Mouse (Mus musculus): Measurements from ENCODE around the gene Arhgap44.

Gene Arhgap44

GRCm38 (mm10) chr11:65137145-65137652 lies 25.6 kb downstream of the Arhgap44 start:
- DNase-seq (ENCODE audit: low read depth, low spot score) = no peak

- no peak for DNase-seq (ENCODE audit: low read depth, low spot score)
Observed at GRCm38 (mm10) chr11:65135251-65135739, 27.5 kb downstream of the Arhgap44 start.

GRCm38 (mm10) chr11:65133661-65134060 lies 29.1 kb downstream of the Arhgap44 start:
- no peak for DNase-seq (ENCODE audit: low read depth, low spot score)

- no peak for DNase-seq (ENCODE audit: low read depth, low spot score)
Observed at GRCm38 (mm10) chr11:65129110-65129509, 33.7 kb downstream of the Arhgap44 start.

- no peak for DNase-seq (ENCODE audit: low read depth, low spot score)
Observed at GRCm38 (mm10) chr11:65128666-65129065, 34.1 kb downstream of the Arhgap44 start.

GRCm38 (mm10) chr11:65126566-65126965 lies 36.2 kb downstream of the Arhgap44 start:
- DNase-seq (ENCODE audit: low read depth, low spot score) = no peak

- DNase-seq (ENCODE audit: low read depth, low spot score) = no peak
Observed at GRCm38 (mm10) chr11:65124913-65125418, 37.8 kb downstream of the Arhgap44 start.

GRCm38 (mm10) chr11:65120276-65120675 lies 42.5 kb downstream of the Arhgap44 start:
- DNase-seq (ENCODE audit: low read depth, low spot score) = no peak

- no peak for DNase-seq (ENCODE audit: low read depth, low spot score)
Observed at GRCm38 (mm10) chr11:65115811-65116210, 47.0 kb downstream of the Arhgap44 start.

- DNase-seq (ENCODE audit: low read depth, low spot score) = no peak
Observed at GRCm38 (mm10) chr11:65112086-65112485, 50.7 kb downstream of the Arhgap44 start.

- DNase-seq (ENCODE audit: low read depth, low spot score) = no peak
Observed at GRCm38 (mm10) chr11:65111651-65112050, 51.1 kb downstream of the Arhgap44 start.

- no peak for DNase-seq (ENCODE audit: low read depth, low spot score)
Observed at GRCm38 (mm10) chr11:65110058-65110457, 52.7 kb downstream of the Arhgap44 start.

GRCm38 (mm10) chr11:65107734-65108171 lies 55.0 kb downstream of the Arhgap44 start:
- no peak for DNase-seq (ENCODE audit: low read depth, low spot score)

- DNase-seq (ENCODE audit: low read depth, low spot score) = no peak
Observed at GRCm38 (mm10) chr11:65107151-65107550, 55.6 kb downstream of the Arhgap44 start.

GRCm38 (mm10) chr11:65104076-65104475 lies 58.7 kb downstream of the Arhgap44 start:
- no peak for DNase-seq (ENCODE audit: low read depth, low spot score)

GRCm38 (mm10) chr11:65101206-65101605 lies 61.6 kb downstream of the Arhgap44 start:
- DNase-seq (ENCODE audit: low read depth, low spot score) = no peak

- DNase-seq (ENCODE audit: low read depth, low spot score) = no peak
Observed at GRCm38 (mm10) chr11:65100031-65100430, 62.7 kb downstream of the Arhgap44 start.

- DNase-seq (ENCODE audit: low read depth, low spot score) = no peak
Observed at GRCm38 (mm10) chr11:65097526-65098070, 65.2 kb downstream of the Arhgap44 start.

- no peak for DNase-seq (ENCODE audit: low read depth, low spot score)
Observed at GRCm38 (mm10) chr11:65096866-65097265, 65.9 kb downstream of the Arhgap44 start.

GRCm38 (mm10) chr11:65092851-65093250 lies 69.9 kb downstream of the Arhgap44 start:
- DNase-seq (ENCODE audit: low read depth, low spot score) = no peak

GRCm38 (mm10) chr11:65090386-65090785 lies 72.4 kb downstream of the Arhgap44 start:
- DNase-seq (ENCODE audit: low read depth, low spot score) = no peak

GRCm38 (mm10) chr11:65089982-65090381 lies 72.8 kb downstream of the Arhgap44 start:
- no peak for DNase-seq (ENCODE audit: low read depth, low spot score)

GRCm38 (mm10) chr11:65089282-65089681 lies 73.5 kb downstream of the Arhgap44 start:
- DNase-seq (ENCODE audit: low read depth, low spot score) = no peak

Measured in CD4-positive helper T cell, adult 2 months (primary cell).